Mouse (Mus musculus): ENCODE measurements around the gene Cstb.

DNA sequence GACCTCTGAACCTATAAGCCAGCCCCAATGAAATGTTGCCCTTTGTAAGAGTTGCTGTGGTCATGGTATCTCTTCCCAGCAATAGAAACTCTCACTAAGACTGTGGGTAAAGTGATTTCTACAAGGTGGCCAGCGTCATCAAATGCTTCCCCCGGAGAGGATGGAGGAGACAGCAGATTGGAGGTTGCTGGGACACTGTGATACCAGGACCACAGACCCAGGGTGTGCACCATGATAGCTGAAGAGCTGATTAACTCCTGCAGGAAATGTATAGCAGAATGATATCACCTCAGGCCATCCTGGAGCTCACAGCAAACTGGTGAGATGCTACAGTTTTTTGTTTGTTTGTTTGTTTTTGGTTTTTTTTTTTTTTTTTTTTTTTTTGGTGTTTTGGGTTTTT lies 4.3 kb downstream of the Cstb start:
- TF ChIP-seq POLR2A (IDR thresholded peaks at IDR 0.05; ENCODE audit: low read depth, low read length) (no peak), CTCF (IDR thresholded peaks at IDR 0.05; ENCODE audit: extremely low read depth, insufficient read depth, insufficient read length, insufficient replicate concordance) (no peak)
